Mouse (Mus musculus) embryonic facial prominence, embryonic 13.5 days (tissue): ENCODE measurements at regions not wholly inside any gene's neighbourhood (a gene's known extent, or its start where the extent isn't known, plus 50 kb on each side); places are given as distances from the start of the nearest gene placed in this dataset.
"Not testable (repeated sequence)": the region's sequence is repeated elsewhere in the genome, so short reads cannot be mapped to it uniquely, and the experiment has no call there.

Source experiments
- ATAC-seq: fragments of 200-750 bp; cut with Nextera tagmentation; 2 replicates; pipeline ENCODE4 v1.8.0; 2017; ENCODE audit warnings: low read depth; ENCODE audit not compliant: insufficient number of reproducible peaks, insufficient read depth, low FRiP score, low TSS enrichment
- H3K27ac ChIP-seq: fragments of 300-500 bp; sonication (generic); 2 replicates; pipeline ENCODE4 v1.5.1; 2015; ENCODE audit warnings: moderate library complexity, mild to moderate bottlenecking, inconsistent platforms
- H3K27me3 ChIP-seq: fragments of 300-500 bp; sonication (generic); 2 replicates; pipeline ENCODE4 v1.6.1; 2015; ENCODE audit warnings: mild to moderate bottlenecking, inconsistent platforms
- H3K36me3 ChIP-seq: fragments of 300-500 bp; sonication (generic); 2 replicates; pipeline ENCODE4 v1.6.1; 2015; ENCODE audit warnings: mild to moderate bottlenecking, inconsistent platforms
- H3K4me1 ChIP-seq: fragments of 300-500 bp; sonication (generic); 2 replicates; pipeline ENCODE4 v1.6.1; 2015; ENCODE audit warnings: inconsistent platforms
- H3K4me2 ChIP-seq: fragments of 300-500 bp; sonication (generic); 2 replicates; pipeline ENCODE4 v1.6.1; 2015; ENCODE audit warnings: moderate library complexity, mild to moderate bottlenecking, inconsistent platforms
- H3K4me3 ChIP-seq: fragments of 300-500 bp; sonication (generic); 2 replicates; pipeline ENCODE4 v1.5.1; 2015; ENCODE audit warnings: mild to moderate bottlenecking, inconsistent platforms
- H3K9ac ChIP-seq: fragments of 300-500 bp; sonication (generic); 2 replicates; pipeline ENCODE4 v1.6.1; 2015; ENCODE audit warnings: mild to moderate bottlenecking, inconsistent platforms
- H3K9me3 ChIP-seq: fragments of 300-500 bp; sonication (generic); 2 replicates; pipeline ENCODE4 v1.6.1; 2016; ENCODE audit warnings: inconsistent platforms
- WGBS: fragments of 180-500 bp; shearing (Covaris S2); methylation state at CpG from one replicate; pipeline ENCODE4 v1.1.7; 2015; ENCODE audit warnings: mixed read lengths; 5-methylcytosine and 5-hydroxymethylcytosine counted together

DNA sequence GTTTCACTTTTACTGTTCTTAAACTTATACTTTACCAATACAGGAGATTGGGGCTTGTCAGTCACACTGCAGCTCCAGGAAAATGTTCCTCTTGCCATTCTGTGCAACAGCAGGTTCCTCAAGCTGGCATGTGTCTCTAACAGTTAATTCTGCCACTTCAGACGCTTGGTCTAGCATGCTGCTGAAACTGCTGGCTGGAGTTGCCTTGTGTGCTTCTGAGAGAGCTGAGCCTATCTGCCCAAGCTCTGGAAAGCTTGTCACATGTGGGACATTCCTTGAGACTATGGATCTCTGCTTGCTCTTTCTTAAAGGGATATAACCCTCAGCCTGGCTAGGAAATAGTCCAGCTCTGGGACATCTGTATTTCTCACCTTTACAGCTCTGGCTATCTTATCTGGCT lies 138.9 kb upstream of the 1700008P02Rik start:
- Histone ChIP-seq H3K27ac (no peak overlapping the region), H3K4me2 (no peak overlapping the region), H3K4me3 (no peak overlapping the region), H3K4me1 (no peaks in the 10 kb centered on the region), H3K9ac (no peak overlapping the region), H3K36me3 (no peaks in the 10 kb centered on the region), H3K27me3 (no peaks in the 10 kb centered on the region), H3K9me3 (no peaks in the 10 kb centered on the region)
- no peak for ATAC-seq
- WGBS: 68% methylated on average over 1 of the region's 1 CpGs

GRCm38 (mm10) chr3:6757562-6757961 lies 137.3 kb upstream of the 1700008P02Rik start:
- Histone ChIP-seq H3K36me3 (no peaks in the 10 kb centered on the region), H3K4me3 (no peak overlapping the region), H3K4me1 (no peaks in the 10 kb centered on the region), H3K27ac (no peak overlapping the region), H3K9ac (no peak overlapping the region), H3K4me2 (no peak overlapping the region), H3K9me3 (no peaks in the 10 kb centered on the region), H3K27me3 (no peaks in the 10 kb centered on the region)
- ATAC-seq: no peak

GRCm38 (mm10) chr3:6750746-6751145 lies 130.5 kb upstream of the 1700008P02Rik start:
- H3K9me3 ChIP-seq, H3K4me1 ChIP-seq, ATAC-seq, H3K27me3 ChIP-seq, H3K9ac ChIP-seq, H3K4me2 ChIP-seq, H3K4me3 ChIP-seq, H3K27ac ChIP-seq, H3K36me3 ChIP-seq: not testable (repeated sequence)
- 72% methylated on average over 6 of the region's 6 CpGs for WGBS

- no peaks in the 10 kb centered on the region for H3K27me3 ChIP-seq
- no peak overlapping the region for H3K27ac ChIP-seq
- H3K9me3 ChIP-seq: no peaks in the 10 kb centered on the region
- H3K4me1 ChIP-seq: no peaks in the 10 kb centered on the region
- no peak overlapping the region for H3K9ac ChIP-seq
- 51% methylated on average over 5 of the region's 5 CpGs for WGBS
- H3K4me3 ChIP-seq: no peak overlapping the region
- ATAC-seq: no peak
- H3K4me2 ChIP-seq: no peak overlapping the region
- no peaks in the 10 kb centered on the region for H3K36me3 ChIP-seq
Observed at GRCm38 (mm10) chr3:6731372-6732297, 111.4 kb upstream of the 1700008P02Rik start.

DNA sequence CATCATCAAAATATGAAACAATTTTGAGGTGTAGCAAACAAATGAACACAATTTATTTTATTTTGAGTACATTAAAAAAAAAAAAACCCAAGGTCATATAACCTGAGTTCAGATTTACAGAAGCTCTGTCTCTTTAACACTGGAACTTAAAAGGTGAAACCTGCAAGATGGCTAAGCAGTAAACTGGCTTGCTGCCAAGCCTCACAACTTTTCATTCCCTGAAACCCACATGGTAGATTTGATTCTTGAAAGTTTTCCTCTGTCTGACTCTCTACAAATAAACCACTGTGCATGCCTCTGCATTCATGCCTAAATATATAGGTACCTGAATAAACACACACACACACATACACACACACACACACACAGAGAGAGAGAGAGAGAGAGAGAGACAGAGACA lies 109.8 kb upstream of the 1700008P02Rik start:
- H3K9ac ChIP-seq: no peak overlapping the region
- no peaks in the 10 kb centered on the region for H3K36me3 ChIP-seq
- no peak overlapping the region for H3K27ac ChIP-seq
- H3K4me3 ChIP-seq: no peak overlapping the region
- no peaks in the 10 kb centered on the region for H3K4me1 ChIP-seq
- H3K27me3 ChIP-seq: no peaks in the 10 kb centered on the region
- ATAC-seq: no peak
- no peak overlapping the region for H3K4me2 ChIP-seq
- H3K9me3 ChIP-seq: no peaks in the 10 kb centered on the region

- H3K9ac ChIP-seq: no peak overlapping the region
- H3K27ac ChIP-seq: no peak overlapping the region
- H3K9me3 ChIP-seq: no peaks in the 10 kb centered on the region
- no peaks in the 10 kb centered on the region for H3K27me3 ChIP-seq
- no peak overlapping the region for H3K4me2 ChIP-seq
- 50% methylated on average over 2 of the region's 2 CpGs for WGBS
- H3K4me3 ChIP-seq: no peak overlapping the region
- no peaks in the 10 kb centered on the region for H3K36me3 ChIP-seq
- no peak for ATAC-seq
- no peaks in the 10 kb centered on the region for H3K4me1 ChIP-seq
Observed at GRCm38 (mm10) chr3:6683679-6684078, 63.4 kb upstream of the 1700008P02Rik start.

- no peak overlapping the region for H3K27ac ChIP-seq
- no peaks in the 10 kb centered on the region for H3K36me3 ChIP-seq
- no peak for ATAC-seq
- no peak overlapping the region for H3K9ac ChIP-seq
- H3K4me2 ChIP-seq: no peak overlapping the region
- no peaks in the 10 kb centered on the region for H3K4me1 ChIP-seq
- 82% methylated on average over 2 of the region's 2 CpGs for WGBS
- H3K4me3 ChIP-seq: no peak overlapping the region
- H3K27me3 ChIP-seq: no peaks in the 10 kb centered on the region
- H3K9me3 ChIP-seq: no peaks in the 10 kb centered on the region
Observed at GRCm38 (mm10) chr3:6681411-6681810, 61.2 kb upstream of the 1700008P02Rik start.

DNA sequence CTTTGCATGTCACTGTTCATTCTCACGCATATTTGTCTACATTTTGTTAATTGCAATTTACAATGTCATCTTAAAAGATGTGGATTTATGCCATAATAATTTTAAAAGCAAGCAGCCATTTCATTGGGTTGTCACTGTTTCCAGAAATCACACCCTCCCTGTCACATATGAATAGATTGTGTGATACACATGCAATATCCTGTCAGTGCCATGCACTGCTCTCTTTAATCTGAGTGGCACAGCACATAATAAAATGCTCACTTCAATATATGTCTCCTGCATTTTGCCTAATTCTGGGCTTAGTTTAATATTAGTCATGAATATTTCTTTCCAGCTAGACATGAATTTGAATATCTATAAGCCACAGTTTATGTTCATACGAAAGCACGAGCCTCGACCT lies 56.1 kb upstream of the 1700008P02Rik start:
- Histone ChIP-seq H3K27me3 (no peaks in the 10 kb centered on the region), H3K27ac (no peak overlapping the region), H3K36me3 (no peaks in the 10 kb centered on the region), H3K9ac (no peak overlapping the region), H3K4me2 (no peak overlapping the region), H3K4me3 (no peak overlapping the region), H3K4me1 (no peaks in the 10 kb centered on the region), H3K9me3 (no peaks in the 10 kb centered on the region)
- 86% methylated on average over 4 of the region's 4 CpGs for WGBS
- no peak for ATAC-seq

GRCm38 (mm10) chr3:6675354-6675753 lies 55.1 kb upstream of the 1700008P02Rik start:
- Histone ChIP-seq H3K27me3 (no peaks in the 10 kb centered on the region), H3K9me3 (no peaks in the 10 kb centered on the region), H3K4me2 (no peak overlapping the region), H3K9ac (no peak overlapping the region), H3K27ac (no peak overlapping the region), H3K4me1 (no peaks in the 10 kb centered on the region), H3K4me3 (no peak overlapping the region), H3K36me3 (no peaks in the 10 kb centered on the region)
- 59% methylated on average over 3 of the region's 3 CpGs for WGBS
- no peak for ATAC-seq
